Mouse (Mus musculus) spleen, postnatal 14 days (tissue): ENCODE results near the gene Hist1h4d.
"Not testable (repeated sequence)": the region's sequence is repeated elsewhere in the genome, so short reads cannot be mapped to it uniquely, and the experiment has no call there.

Experiments
- DNase-seq, 2 experiments: peaks; one replicate each; pipeline ENCODE4 v3.0.0; 2021 to 2022; ENCODE audit warnings: low spot score in 2 of 2

The Hist1h4d gene

DNA sequence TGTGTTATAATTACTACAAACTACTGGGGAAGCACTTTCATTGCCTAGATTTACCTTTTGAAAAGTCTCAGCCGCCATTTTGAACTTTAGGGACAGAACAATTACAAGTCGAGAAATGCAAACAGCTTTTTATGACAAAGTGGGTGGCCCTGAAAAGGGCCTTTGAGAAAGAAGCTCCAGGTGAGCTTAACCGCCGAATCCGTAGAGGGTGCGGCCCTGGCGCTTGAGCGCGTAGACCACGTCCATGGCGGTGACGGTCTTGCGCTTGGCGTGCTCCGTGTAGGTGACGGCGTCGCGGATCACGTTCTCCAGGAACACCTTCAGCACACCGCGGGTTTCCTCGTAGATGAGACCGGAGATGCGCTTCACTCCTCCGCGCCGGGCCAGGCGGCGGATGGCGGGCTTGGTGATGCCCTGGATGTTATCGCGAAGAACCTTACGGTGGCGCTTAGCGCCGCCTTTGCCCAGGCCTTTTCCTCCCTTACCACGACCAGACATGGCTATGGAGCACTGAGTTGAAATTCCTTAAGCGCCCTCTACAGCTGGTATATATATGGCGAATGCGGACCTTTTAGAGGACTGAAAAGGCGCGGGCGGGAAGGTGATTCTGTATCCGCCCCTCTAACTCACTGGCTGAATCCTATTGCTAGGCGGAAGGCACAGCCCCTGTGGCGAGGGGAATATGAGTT lies 30.1 kb upstream of the Hist1h4d start, which contains the start of gene Hist1h4f:
TSS of gene Hist1h4f (minus strand) at position 503 of the 689 bp plus-strand sequence.
- DNase-seq, result peak; percentile 85 to 90

DNA sequence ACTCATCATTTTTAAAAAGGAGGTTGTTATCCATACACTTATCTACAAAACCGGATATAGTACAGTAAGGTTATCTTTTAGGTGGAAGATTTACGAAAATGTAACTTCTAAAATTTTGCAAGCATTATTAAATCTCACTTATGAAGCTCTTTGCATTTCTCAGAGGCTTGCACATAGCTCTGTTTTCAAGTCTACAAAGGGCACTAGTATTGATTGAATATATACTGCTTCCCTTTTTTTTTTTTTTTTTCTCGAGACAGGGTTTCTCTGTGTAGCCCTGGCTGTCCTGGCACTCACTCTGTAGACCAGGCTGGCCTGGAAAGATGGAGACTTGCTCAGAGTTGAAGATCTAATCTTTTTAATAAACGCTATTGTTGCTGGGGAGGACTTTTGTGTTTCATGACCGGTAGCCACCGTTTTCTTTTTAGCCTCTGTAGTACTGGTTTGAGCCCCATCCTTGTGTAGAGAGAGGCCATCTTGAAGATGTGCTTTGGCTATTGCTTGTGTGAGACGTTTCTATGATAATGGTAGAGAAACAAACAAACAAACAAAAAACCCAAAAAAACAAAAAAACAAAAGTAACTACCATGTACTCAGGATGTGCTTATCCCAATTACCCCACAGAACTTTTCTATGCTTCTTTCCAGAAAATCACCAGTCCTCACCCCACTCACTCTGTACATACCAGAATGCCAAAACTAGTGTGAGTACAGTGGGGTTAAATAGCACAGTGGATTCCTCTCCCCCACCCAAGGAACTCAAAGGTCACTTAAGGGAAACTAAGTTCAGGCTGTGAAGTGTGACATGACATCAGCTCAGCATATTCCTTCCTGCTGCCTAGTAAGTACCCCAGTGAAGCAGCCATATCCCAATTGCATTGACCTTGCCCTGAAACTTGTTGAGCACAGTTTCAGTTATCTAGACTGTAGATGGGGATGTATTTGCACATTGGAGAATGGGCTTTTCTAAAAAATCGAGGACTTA lies 29.2 kb upstream of the Hist1h4d start:
- DNase-seq, result no peak

DNA sequence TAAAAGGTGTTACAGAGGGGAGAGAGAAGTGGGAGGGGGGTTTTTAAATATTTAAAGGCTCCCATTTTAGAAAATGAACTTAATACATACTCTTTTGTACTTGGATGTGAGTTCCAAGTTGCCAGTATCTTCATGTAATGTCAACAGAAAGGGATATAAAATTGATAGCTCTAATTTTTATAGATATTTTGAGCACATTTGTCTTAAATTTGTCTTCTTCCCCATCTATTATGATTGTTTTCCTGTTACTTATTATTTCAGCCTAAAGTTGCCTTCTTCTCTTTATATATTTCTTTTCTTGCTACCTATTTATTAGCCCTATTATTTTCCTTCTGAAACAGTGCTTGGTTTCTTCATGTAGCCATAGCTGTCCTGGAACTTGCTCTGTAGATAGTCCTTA lies 28.4 kb upstream of the Hist1h4d start, which contains the start of gene Hist1h1d:
TSS of gene Hist1h1d (plus strand) at position 301 of the 400 bp plus-strand sequence.
- no peak for DNase-seq

DNA sequence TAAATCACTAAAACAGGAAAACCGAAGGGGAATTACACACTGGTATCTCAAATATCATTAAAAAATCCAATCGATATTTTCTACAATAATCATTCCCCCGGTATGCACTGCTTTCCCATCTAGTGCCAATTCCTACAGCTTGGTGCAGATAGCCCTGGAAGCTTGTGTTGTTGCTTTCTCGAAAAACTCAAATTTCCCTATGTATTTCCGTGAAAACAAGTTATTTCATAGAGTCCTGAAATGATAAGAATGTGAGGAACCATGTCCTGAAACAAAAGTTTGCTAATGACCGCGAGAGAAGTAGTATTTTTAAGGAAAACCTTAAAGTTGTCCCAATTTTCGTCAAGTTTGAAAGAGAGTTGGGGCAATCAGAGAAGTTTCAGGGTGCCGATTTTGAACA lies 27.0 kb upstream of the Hist1h4d start:
- no peak for DNase-seq

DNA sequence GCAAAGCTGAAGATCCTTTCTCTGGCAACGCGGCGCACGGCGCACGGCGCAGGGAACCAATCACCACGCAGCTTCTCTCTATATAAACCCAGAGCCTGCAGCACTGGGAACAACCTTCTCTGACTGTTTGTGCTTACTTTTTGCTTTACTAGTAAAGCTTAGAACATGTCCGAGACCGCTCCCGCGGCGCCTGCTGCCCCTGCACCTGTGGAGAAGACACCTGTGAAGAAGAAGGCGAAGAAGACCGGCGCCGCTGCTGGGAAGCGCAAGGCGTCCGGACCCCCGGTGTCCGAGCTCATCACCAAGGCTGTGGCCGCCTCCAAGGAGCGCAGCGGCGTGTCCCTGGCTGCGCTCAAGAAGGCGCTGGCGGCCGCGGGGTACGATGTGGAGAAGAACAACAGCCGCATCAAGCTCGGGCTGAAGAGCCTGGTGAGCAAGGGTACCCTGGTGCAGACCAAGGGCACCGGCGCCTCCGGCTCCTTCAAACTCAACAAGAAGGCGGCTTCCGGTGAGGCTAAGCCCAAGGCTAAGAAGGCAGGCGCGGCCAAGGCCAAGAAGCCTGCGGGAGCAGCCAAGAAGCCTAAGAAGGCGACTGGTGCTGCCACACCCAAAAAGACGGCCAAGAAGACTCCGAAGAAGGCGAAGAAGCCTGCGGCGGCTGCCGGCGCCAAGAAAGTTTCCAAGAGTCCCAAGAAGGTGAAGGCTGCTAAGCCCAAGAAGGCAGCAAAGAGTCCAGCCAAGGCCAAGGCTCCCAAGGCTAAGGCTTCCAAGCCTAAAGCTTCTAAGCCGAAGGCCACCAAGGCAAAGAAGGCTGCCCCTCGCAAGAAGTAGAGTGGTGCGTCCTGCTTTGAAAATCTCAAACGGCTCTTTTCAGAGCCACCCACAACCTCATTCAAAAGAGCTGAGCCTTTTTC lies 26.2 kb upstream of the Hist1h4d start:
- DNase-seq, result peak; percentile 89

DNA sequence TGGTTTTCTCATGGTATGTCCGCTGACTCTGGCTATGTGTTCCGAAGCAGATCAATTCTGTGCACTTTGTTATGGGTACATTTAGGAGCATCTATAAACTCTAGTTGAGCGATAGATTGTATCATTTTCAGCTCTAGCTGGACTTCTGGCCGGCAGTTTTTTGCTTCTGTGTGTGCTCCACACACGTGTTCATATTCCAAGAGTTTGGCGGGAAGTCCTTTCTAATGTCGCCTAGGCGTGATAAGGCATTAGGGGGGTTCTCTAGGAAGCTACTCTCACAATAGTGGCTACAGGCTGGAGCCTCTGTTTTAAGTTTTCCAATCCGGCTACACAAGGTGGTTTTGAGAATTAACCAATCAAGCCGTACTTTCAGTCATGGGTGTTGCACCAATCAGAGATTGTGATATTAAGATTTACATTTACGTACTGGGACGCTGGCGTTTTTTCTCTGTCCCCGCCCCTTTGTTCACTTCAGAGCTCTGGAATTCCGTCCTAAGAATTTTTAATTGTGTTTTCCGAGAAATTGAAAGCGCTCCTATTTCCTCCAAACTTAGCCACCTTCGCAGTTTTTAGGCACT lies 25.5 kb upstream of the Hist1h4d start:
- DNase-seq, result peak; percentile 47 to 68

DNA sequence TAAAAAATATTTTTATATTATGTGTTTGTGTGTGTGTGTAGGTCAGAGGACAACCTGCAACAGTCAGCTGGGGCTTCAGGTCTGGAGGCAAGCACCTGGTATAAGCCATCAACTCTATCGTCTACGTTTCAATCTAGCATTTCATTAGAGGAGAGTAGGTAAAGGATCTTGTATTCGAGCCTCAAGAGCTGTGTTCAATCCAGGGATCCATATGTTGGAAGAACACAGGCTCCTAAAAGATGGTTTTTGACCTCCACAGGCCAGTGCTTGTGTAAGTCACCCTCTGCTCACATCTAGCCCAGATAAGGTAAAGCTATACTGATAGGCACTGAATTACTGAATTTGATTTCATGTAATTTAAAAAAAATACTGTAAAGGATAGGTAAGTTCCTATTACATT lies 24.5 kb upstream of the Hist1h4d start:
- no peak for DNase-seq

DNA sequence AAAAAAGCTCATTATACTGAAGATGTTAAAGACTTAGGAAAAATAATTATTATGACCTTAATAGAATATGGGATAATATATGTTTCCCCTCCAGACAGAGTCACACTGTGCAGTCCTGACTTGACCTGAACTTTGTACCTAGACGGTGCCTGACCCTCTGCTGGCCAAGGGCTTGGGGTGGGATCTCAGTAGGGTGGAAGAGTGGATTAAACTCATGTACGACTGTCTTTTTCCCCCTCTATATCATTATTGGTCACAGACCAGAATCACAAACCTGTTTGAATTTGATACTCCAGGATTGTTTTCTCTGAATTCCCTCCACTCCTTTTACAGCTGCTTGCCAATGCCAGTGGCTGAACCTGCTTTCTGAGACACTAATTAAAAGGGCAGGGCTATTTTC lies 20.7 kb upstream of the Hist1h4d start:
- not testable (repeated sequence) for DNase-seq

DNA sequence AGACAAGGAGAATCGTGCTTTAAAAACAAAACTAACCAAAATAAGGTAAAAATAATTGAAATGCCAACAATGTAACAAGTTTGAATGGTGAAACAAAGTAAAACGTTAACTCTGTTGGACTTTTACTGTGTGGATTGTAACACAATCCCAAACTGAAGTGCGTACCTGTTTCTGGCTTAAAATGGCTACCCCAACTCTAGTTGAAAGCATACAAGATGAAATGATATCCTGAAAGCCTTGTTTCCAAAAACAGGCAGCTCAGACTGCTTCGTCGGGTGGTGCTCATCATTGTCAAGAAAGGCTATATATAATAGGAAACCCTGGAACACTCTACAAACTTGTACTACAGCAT lies 19.9 kb upstream of the Hist1h4d start:
- not testable (repeated sequence) for DNase-seq

DNA sequence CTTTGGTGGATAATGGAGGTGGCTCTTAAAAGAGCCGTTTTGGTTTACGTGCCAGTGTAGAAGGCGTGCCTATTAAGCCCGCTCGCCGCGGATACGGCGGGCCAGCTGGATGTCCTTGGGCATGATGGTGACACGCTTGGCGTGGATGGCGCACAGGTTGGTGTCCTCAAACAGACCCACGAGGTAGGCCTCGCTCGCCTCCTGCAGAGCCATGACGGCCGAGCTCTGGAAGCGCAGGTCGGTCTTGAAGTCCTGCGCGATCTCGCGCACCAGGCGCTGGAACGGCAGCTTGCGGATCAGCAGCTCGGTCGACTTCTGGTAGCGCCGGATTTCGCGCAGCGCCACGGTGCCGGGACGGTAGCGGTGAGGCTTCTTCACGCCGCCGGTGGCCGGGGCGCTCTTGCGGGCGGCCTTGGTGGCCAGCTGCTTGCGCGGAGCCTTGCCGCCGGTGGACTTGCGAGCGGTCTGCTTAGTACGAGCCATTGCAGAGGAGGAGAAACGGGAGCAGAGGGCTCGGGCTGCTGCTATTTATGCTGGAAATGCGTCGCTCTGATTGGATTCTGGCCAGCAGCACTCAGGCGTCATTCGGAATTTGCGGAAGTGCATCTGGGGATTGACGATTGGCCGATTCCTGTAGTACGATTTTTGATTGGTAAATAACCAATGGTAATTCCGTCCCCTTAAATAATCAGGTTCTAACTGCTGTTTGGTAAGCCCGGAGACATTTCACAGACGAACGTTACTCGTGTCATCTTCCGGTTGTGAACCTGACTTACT lies 19.3 kb upstream of the Hist1h4d start, which contains the start of gene Hist1h3e:
TSS of gene Hist1h3e (minus strand) at position 487 of the 777 bp plus-strand sequence.
- DNase-seq, result peak; percentile 91 to 93

DNA sequence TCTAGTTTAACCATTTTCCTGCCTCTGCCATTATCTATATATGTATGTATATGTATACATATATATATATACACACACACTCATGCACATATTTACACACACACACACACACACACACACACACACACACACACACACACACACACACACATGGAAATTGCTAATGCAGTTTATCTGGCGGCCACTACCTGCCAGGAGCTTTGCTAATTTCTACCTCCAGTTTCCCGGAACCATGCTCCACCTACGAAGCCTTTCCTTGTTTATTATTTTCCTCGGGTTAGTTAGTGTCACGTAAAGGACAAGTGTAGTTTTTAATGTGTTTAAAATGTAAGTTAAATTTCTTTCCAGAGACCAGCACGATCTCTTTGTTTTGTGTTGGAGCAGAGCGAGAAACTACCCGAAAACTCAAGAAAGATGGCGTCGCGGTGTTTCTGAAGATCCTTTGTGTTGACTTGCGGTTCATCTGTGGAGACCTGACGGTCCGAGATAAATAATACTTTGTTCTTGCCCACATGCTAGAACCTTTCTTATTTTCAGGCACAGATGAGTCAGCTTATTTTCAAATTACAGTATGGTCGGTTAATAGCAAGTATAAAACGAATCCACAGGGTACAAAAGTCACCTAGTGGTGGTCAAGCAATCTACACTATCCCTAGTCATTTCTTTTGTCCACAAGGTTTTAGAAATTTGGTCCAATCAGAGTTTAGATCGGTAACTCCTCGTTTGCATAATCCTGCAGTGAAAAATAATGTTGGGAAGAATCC lies 18.5 kb upstream of the Hist1h4d start:
- DNase-seq, result no peak

DNA sequence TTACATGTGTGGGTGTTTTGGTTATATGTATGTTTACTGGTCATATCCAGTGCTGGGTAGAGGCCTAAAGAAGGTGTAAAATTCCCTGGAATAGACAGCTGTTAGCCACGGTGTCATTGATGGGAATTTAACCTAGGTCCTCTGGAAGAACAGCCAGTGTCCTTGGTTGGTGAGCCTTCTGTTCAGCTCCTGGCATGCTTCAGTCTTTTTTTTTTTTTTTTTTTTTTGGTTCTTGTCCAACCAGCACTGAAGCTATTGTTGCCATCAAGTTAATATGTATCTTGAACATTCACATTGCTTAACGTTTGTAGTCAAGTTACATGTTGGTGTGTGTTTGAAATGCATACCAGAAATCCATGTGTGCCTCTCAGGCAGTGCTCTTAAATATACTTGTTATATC lies 16.9 kb upstream of the Hist1h4d start:
- no peak for DNase-seq

DNA sequence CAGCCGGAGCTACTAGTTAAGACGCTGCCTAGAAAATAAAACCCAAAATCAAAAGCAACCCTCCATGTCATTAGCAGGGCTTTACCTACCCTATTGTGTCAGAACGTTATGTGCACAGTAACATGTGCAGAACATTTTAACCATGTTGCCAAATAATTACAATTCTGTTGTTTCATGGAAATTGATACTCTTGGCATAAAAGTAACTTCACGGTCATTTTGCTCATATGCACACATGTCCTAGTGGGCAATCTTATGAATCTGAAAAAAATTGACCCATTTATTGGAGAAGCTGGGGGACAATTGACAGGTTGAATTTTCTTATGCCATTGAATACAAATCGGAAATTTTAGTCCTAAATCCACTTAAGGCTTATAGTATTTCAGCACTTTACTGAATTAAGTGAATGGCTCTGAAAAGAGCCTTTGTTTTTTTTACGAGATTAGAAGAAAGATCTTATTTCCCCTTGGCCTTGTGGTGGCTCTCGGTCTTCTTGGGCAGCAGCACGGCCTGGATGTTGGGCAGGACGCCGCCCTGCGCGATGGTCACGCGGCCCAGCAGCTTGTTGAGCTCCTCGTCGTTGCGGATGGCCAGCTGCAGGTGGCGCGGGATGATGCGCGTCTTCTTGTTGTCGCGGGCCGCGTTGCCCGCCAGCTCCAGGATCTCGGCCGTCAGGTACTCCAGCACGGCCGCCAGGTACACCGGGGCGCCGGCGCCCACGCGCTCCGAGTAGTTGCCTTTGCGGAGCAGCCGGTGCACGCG lies 11.0 kb upstream of the Hist1h4d start:
- not testable (repeated sequence) for DNase-seq

DNA sequence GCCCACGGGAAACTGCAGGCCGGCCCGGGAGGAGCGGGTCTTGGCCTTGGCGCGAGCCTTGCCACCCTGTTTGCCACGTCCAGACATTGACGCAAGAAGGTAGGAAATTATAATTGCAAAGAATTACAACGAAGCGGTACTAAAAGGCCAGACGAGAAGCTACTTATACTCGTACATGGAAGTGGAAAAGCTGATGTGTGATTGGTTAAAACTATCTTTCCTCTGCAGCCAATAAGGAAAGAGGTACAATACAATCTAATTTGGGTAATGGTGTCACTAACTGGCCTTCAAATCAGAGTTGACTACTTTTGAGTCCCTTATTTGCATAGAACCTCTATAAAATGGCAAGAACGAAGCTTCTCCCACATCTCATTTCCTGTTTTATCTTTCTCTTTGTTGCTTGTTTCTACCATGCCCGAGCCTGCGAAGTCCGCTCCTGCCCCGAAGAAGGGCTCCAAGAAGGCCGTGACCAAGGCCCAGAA lies 10.3 kb upstream of the Hist1h4d start, which contains the start of the genes Hist1h2ae and Hist1h2bg:
TSS of gene Hist1h2ae (minus strand) at position 199 of the 482 bp plus-strand sequence.
TSS of gene Hist1h2bg (plus strand) at position 375 of the 482 bp plus-strand sequence.
- peak; percentile 68 to 71 for DNase-seq

DNA sequence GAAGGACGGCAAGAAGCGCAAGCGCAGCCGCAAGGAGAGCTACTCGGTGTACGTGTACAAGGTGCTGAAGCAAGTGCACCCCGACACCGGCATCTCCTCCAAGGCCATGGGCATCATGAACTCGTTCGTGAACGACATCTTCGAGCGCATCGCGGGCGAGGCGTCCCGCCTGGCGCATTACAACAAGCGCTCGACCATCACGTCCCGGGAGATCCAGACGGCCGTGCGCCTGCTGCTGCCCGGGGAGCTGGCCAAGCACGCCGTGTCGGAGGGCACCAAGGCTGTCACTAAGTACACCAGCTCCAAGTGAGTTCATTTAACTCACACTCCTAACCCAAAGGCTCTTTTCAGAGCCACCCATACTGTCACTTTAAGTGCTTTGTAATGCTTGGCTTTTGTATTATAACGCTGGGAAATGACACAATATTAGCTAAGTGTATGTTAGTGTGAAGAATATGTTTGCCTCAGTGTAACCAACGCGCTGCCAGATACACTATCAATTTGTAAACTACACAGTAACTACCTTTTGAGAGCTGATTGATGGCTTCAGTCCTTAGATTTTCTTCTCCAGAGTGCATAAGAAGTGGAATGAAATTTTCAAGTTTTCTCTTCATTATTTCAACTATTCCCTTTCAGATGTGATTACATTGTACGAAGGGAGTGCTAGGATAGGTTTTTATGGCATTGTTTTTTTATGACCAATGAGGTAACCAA lies 9.7 kb upstream of the Hist1h4d start:
- not testable (repeated sequence) for DNase-seq

DNA sequence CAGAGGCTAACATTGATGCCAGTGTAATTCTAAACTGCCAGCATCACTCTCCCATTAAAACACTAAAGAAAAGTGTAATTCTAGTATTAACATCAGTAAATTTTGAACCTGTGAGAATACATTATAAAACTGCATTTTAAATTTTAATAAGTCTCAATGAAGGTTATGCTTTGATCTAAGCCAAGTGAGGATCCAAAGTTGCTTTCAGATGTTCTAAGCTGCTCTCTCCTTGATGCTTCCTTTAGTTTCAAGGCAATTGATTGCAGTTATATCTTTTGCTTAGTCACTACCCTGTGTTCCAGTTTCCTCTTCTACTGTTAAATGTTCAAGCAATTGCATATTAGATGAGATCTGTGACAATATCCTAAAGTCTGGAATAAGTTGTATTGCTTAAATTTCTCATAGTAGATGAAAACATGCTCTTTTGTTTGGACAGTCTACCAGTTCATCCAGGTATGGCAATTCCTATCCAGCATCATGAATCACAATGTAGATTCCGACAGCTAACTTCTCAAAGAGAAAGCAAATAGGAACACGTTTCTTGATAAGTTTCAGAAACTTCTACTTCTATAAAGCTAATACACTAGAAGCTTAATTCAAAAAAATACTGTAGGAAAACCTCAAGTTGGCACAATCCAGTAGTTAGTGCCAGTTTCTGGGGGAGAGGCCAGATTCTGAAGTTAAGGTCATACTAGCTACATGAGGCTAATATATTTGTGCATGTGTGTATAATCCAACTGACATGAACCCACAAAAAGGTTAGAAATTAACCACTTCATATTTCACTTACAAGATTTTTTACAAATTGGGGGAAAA lies 9.0 kb upstream of the Hist1h4d start:
- no peak for DNase-seq
